Mouse (Mus musculus): ENCODE measurements at regions not wholly inside any gene's neighbourhood (a gene's known extent, or its start where the extent isn't known, plus 50 kb on each side); places are given as distances from the start of the nearest gene placed in this dataset.

- no peak for DNase-seq (ENCODE audit: low spot score in 2 of 2)
These were observed 343.9 kb downstream of the Nucb2 start for GRCm38 (mm10) chr7:116847846-116848730.

- DNase-seq (ENCODE audit: low spot score in 2 of 2), result peak; percentile 3 to 15
These were observed 349.2 kb downstream of the Nucb2 start for GRCm38 (mm10) chr7:116853351-116853750.

GRCm38 (mm10) chr7:116857141-116857540 lies 353.0 kb downstream of the Nucb2 start:
- DNase-seq (ENCODE audit: low spot score in 2 of 2), result peak; percentile 50 to 61

- peak; percentile 1 to 16 for DNase-seq (ENCODE audit: low spot score in 2 of 2)
These were observed 353.6 kb downstream of the Nucb2 start for GRCm38 (mm10) chr7:116857744-116858143.

GRCm38 (mm10) chr7:116882268-116882964 lies 378.2 kb downstream of the Nucb2 start:
- no peak for DNase-seq (ENCODE audit: low spot score in 2 of 2)

- DNase-seq (ENCODE audit: low spot score in 2 of 2), result no peak
These were observed 389.7 kb downstream of the Nucb2 start for GRCm38 (mm10) chr7:116893846-116894245.

- no peak for DNase-seq (ENCODE audit: low spot score in 2 of 2)
These were observed 411.6 kb downstream of the Nucb2 start for GRCm38 (mm10) chr7:116915797-116916196.

- DNase-seq (ENCODE audit: low spot score in 2 of 2), result no peak
These were observed 413.9 kb downstream of the Nucb2 start for GRCm38 (mm10) chr7:116917921-116918670.

GRCm38 (mm10) chr7:116946448-116946847 lies 434.3 kb upstream of the Xylt1 start:
- no peak for DNase-seq (ENCODE audit: low spot score in 2 of 2)

GRCm38 (mm10) chr7:116959196-116959895 lies 421.4 kb upstream of the Xylt1 start:
- DNase-seq (ENCODE audit: low spot score in 2 of 2), result peak; percentile 8 to 36

- peak; percentile 14 to 23 for DNase-seq (ENCODE audit: low spot score in 2 of 2)
These were observed 416.9 kb upstream of the Xylt1 start for GRCm38 (mm10) chr7:116963839-116964238.

- DNase-seq (ENCODE audit: low spot score in 2 of 2), result no peak
These were observed 389.4 kb upstream of the Xylt1 start for GRCm38 (mm10) chr7:116991351-116991750.

- no peak for DNase-seq (ENCODE audit: low spot score in 2 of 2)
These were observed 388.6 kb upstream of the Xylt1 start for GRCm38 (mm10) chr7:116992166-116992565.

- DNase-seq (ENCODE audit: low spot score in 2 of 2), result no peak
These were observed 385.0 kb upstream of the Xylt1 start for GRCm38 (mm10) chr7:116995770-116996169.

- DNase-seq (ENCODE audit: low spot score in 2 of 2), result no peak
These were observed 377.6 kb upstream of the Xylt1 start for GRCm38 (mm10) chr7:117003167-117003566.

GRCm38 (mm10) chr7:117018349-117018748 lies 362.4 kb upstream of the Xylt1 start:
- DNase-seq (ENCODE audit: low spot score in 2 of 2), result peak; percentile 48 to 70

- DNase-seq (ENCODE audit: low spot score in 2 of 2), result no peak
These were observed 359.1 kb upstream of the Xylt1 start for GRCm38 (mm10) chr7:117021716-117022115.

GRCm38 (mm10) chr7:117044926-117045325 lies 335.9 kb upstream of the Xylt1 start:
- DNase-seq (ENCODE audit: low spot score in 2 of 2), result peak in 1 of 2 experiments; percentile 10

GRCm38 (mm10) chr7:117049249-117049648 lies 331.5 kb upstream of the Xylt1 start:
- DNase-seq (ENCODE audit: low spot score in 2 of 2), result no peak

GRCm38 (mm10) chr7:117065771-117066170 lies 315.0 kb upstream of the Xylt1 start:
- DNase-seq (ENCODE audit: low spot score in 2 of 2), result peak in 1 of 2 experiments; percentile 7
